Mouse (Mus musculus) spleen, embryonic (tissue): Measurements from ENCODE around the gene Aif1l.

Experiments
- CTCF ChIA-PET: fragments of 350-600 bp; sonication (Branson Sonifier 250); formaldehyde crosslinking; loops from one replicate; lab custom pipeline; 2022; lab: Charles Lee

Aif1l gene

DNA sequence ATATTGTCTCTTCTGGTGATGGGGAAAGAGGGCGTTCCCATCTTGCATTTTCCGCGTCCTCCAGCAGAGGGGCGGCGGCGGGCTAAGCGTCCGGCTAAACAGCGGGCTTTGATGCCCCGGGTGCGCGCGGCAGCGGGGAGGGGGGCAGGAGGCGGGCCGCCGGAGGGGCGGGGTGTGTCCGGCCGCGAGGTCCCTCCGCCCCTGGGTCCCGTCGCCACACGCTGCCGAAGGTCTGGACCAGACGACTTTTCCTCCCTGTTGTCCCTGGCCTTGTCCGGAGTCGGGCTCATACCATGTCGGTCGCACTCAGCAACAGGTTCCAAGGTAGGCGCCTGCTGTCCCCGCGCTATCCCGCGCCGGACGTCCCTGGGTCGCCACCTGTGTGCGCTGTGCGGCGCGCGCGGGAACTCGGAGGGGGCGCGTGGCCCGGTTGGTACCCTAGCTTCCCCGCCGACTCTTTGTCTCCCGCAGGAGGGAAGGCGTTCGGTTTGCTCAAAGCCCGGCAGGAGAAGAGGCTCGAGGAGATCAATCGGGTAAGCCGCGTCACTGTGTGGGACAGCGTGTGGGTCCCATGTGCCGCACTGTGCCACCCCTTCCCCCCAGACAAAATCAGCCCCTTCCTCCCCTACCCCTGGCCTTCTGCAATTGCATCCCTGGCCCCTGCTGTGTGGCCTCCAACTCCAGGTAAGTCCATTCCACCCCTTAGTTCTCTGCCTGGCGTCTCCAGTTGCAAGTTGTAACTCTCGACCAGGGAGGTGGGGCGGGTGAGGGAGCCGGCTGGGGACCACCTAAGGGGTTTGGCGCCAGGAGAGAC lies at the start of gene Aif1l:
TSS of gene Aif1l (plus strand) at position 82 of the 814 bp plus-strand sequence.
- CTCF ChIA-PET, result interaction anchor here (0.6 kb wide), 1 partner anchor 639 kb away, joined by 3 read pairs; no protein-coding TSS in a partner anchor

DNA sequence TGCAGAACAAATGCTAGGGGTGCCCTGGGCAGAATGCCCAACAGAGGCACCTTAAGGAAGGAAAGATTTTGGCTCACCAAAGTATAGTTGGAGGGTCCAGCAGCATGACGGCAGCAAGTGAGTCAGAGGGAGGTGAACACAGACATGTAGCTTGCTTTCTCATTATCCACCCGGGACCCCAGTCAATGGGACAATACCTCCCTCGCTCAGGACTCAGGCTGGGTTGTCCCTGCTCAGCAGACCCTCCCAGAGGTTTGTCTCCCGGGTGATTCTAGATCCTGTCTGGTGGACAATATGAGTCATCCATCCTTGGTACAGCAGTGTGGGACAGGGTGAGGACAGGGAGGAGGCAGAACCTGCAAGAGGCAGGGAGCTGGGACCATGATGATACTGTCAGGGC lies 49.0 kb upstream of the Aif1l start:
- CTCF ChIA-PET, result no interaction called here

DNA sequence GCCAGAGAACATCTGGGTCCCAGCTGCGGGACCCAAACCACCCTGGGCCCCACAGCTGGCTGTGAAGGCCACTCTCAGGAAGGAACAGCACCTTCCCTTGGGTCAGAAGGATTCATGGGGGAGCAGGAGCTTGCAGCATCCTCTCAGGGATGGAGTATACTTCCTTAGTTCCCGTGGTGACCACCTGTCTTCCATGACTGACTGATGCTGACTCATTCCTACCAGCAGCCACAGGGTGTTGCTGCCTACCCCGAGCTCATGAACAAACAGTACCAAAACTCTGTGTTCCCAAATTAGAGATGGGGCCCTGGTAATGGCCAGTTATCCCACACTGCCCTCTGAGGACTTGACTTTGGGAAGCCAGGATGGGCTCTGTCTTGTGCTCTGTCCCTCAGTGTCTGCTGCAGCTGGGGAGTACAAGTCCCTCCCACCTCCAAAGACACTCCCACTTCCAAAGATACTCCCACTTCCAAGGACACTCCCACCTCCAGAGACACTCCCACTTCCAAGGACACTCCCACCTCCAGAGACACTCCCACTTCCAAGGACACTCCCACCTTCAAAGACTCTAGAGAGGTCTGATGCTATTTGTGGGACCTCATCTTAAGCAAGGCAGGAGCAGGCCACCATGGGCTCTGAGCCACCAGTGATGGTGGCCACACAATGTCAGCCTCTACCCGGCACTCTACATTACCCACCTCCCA lies 48.1 kb upstream of the Aif1l start:
- CTCF ChIA-PET, result no interaction called here

DNA sequence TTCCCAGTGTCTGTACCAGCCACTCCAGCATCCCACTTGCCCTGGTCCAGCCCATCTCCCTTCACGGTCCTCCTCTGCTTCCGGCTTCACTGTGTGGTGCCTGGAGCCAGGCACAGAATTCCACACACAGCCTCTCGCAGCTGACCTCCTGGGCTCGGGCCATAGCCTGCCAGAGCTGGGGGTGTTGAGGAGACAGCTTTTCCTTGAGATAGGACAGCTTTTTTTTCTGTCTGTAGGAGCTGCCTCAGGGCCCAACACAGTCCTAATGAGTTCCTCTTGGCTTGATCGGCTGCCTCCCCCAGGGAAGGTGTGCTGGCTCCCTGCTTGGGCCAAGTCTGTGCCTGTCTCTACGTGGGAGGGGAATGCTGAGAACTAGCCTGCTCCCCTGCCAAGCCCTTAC lies 45.9 kb upstream of the Aif1l start:
- CTCF ChIA-PET, result no interaction called here

DNA sequence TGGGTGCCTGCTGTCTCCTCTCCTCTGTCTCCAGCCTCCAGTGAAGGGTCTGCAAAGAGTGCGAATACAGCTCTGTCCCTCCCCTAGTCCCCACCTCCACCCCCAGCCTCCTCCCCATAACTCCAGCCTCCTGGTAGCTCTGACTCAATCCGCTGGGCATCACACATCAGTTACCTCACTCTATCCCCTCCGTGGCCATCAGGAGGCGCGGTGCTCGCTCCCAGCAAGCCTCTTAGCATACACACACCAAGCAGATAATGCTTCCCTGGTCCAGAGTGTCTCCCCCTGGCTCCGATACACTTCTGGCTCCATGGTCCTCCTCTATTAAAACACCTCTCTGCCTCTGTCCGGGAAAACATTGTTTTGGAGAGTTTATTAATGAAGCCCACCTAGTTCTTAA lies 45.3 kb upstream of the Aif1l start:
- CTCF ChIA-PET, result no interaction called here

DNA sequence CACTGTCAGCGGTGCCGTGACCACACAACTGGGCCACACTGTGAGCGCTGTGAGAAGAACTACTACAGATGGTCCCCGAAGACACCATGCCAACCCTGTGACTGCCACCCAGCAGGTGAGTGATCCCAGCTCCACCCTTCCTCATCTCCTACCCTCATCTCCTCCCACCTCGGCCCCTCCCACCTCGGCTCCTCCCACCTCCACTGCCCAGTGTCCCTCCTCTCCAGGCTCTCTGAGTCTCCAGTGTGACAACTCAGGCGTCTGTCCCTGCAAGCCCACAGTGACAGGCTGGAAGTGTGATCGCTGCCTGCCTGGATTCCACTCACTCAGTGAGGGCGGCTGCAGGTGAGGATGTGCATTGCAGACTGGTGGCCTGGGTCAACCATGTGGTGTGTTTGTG lies 44.3 kb upstream of the Aif1l start:
- CTCF ChIA-PET, result no interaction called here

DNA sequence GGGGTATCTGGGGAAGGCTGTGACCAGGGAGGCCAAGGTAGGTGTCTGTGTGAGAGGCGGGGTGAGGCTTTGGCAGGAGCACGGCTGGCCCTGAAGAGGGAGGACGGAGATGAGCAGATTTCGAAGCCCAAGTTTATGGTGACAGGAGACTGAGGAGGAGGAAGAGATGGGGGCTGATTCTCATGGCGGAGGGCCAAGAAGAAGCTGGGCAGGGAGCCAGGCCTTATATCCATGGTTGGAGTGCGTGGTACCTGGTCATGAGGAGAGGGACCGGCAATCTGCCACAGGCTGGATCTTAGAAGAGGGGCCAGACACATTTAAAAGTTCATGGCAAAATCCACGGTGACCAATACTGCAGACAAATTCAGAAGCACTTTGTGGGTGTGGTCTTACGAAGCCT lies 43.5 kb upstream of the Aif1l start:
- CTCF ChIA-PET, result no interaction called here

DNA sequence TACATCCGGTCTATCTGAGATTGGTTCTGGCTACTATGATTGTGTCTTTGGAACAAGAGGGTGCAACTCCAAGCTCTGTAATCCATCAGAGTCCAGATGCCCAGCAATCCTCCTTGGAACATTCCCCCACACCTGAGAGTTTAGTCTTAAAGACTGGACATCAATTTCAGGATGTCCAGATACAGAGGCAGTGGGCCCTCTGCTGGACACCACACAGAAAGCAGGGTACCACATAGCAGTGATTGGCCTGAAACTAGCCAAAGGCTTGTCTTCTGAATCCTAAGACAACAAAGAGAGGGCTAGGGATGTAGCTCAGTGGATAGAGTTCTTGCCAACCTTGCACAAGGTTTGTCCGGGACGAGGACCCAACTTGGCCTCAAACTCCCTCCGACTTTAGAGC lies 37.4 kb upstream of the Aif1l start:
- CTCF ChIA-PET, result no interaction called here

DNA sequence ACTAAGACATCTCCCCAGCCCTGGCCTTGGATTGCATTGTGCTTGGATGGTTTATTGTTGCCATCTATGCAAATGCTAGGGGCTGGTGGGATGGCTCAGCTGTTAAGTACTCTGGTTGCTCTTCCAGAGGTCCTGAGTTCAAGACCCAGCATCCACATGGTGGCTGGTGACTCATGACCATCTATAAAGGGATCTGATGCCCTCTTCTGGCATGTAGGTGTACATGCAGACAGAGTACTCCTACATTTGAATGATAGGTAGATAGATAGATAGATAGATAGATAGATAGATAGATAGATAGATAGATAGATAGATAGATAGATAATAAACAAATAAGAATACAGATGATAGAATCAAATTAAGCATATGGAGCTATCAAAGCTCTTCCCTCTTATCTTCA lies 35.7 kb upstream of the Aif1l start:
- CTCF ChIA-PET, result interaction anchor here (0.5 kb wide), 2 partner anchors 182 to 451 kb away, joined by 3 read pairs; no protein-coding TSS in a partner anchor

DNA sequence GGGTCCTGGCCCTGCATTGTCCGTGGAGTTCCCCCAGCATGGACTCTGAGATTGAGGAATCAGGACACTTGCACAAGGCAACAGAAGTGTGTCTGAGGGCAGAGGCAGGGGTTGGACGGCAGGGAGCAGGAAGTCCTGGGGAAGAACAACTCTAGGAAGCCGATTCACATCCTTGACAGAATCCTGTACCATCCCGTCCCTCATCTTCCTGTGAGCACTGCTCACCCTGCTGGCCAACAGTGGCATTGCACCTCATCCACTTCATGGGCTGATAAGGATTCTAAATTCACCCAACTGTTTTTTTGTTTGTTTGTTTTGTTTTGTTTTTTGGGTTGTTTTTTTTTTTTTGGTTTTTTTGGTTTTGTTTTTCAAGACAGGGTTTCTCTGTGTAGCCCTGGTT lies 34.8 kb upstream of the Aif1l start:
- CTCF ChIA-PET, result interaction anchor here (0.5 kb wide), 1 partner anchor 182 kb away, joined by 3 read pairs; no protein-coding TSS in a partner anchor

DNA sequence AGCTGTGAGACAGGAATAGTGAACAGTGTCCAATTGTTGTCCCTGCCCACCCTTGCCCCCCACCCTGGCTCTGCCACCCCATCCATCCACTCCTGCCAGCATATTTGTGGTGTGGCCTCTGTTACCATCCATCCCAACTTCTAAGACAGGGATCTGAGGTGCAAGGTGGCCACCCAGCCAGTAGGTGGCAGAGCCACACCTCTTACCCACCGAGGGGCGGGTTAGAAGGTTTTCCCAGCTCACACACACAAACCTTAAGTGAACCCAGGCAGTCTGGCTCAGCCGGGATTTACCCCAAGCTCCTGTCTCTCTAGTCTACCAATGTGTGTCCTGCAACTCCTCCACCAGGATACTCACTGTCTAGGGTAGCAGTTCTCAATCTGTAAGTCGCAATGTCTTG lies 32.3 kb upstream of the Aif1l start:
- CTCF ChIA-PET, result no interaction called here

DNA sequence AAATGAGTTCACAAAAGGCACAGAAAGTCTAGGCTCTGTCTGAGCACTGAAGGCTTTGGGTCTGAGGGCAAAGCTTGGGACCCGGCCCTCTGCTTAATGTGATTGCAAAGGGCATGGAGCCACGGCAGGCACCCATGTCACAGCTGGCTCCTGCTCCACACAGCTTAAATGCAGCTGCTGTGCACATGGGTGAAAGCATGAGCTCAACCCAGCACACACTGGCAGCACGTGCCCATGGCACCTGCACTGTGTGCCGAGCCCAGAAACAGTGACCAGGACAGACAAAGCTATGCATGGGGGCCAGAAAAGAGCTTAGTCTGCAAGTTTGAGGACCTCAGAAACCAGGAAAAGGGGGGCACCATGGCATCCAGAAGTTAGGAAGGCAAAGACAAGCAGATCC lies 26.3 kb upstream of the Aif1l start:
- CTCF ChIA-PET, result interaction anchor here (0.6 kb wide), 1 partner anchor 135 kb away, joined by 5 read pairs; no protein-coding TSS in a partner anchor

DNA sequence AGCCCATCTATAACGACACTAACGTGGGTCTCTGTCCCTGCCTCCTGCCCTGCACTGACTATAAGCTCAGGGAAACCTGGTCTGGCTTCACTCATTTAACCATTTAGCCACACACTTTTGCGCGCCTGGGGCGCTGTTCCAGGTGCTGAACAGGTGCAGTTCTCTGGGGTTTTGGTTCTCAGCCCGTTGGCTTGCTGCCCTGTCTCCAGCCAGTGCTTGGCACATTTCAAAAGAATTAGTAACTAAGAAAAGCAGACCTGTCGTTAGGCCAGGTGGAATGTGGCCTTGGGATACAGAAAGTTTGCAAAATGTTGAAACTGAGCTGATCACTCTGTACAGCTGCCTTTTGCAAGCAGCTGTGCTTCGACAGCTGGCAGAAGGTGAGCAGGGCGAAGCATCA lies 25.1 kb upstream of the Aif1l start:
- CTCF ChIA-PET, result no interaction called here

DNA sequence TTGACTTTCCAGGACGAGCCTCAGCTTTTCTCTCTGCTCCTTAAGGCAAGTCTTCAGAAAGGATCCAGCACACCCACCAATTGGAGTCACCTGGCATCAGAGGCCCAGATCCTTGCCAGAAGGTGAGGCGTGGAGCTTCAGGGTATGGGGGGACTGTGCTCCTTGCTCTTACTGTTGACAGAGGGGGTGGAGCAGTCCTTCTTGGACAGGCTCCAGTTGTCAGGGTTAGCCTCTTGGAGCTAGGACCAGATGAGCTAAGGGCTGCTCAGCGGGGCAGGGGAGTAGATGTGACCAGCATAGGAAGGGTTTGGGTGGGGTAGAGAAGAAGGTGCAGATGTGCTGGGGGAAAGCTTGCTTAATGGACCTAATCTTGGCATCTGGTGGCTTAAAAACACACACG lies 24.0 kb upstream of the Aif1l start:
- CTCF ChIA-PET, result no interaction called here

DNA sequence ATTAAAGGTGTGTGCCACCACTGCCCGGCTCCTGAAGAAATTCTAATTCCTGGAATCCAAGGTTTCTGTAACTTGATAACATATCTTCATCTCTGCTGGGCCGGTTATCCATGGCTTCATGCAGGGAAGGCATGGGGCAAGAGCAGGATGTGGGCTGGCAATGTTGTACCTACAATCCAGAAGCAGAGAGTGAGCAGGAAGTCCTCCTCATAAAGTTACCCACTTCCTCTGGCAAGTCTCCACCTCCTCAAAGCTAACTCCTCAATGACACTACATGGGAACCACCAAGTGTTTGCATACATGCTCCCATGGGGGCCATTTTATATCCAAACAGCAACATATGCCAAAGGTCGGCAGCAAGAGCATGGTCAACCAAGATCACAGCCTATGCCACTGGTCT lies 20.3 kb upstream of the Aif1l start:
- CTCF ChIA-PET, result interaction anchor here (0.6 kb wide), 1 partner anchor 548 kb away, joined by 3 read pairs; no protein-coding TSS in a partner anchor

DNA sequence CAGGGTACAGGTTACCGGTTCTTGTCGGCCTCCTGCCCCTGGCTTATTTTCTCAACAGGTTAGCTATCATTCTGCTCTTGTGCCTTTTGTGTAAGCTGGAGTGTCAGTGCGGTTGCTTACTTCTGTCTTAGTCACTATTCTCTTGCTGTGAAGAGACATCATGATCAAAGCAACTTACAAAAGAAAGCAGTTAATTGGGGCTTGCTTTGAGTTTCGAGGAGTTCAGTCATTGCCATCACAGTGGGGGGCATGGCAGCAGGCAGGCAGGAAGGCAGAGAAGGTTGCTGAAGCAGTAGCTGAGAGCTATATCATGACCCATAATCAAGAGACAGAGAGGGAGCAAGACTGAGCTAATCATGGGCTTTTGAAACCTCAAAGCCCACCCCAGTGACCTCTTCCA lies 15.4 kb upstream of the Aif1l start:
- CTCF ChIA-PET, result no interaction called here

DNA sequence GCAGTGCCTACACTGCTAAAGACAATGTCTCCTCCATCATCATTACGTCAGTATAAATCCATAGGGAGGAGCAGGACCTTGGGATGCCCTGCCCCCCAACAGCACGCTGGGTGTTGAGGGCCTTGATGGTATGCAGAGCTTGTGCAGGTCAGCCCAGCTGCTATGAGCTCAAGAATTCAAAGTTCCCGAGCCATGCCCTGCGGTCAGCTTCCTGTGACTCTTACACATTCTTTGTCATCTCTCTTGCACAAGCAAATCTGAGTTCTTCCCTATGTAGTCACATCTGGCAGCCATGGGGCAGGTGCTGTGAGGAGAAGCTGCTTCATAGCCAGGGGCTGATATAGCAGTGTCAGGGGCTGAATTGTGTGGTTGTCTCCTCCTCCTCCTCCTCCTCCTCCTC lies 14.9 kb upstream of the Aif1l start:
- CTCF ChIA-PET, result no interaction called here

DNA sequence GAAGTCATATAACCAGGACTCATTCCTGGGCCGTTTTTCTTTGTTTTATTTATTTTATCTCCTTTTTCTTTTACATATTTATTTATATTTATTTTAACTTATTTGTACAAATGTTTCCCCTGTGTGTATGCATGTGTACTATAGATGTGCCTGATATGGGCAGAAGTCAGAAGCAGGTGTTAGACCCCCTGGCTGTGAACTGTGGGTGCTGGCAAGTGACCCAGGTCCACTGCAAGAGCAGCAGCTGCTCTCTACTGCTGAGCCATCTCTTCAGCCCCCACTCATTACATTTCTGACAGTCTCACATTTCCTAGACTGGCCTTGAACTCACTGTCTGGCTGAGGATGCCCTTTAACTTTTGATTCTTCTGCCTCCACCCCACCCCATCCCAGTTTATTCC lies 11.6 kb upstream of the Aif1l start:
- CTCF ChIA-PET, result no interaction called here

DNA sequence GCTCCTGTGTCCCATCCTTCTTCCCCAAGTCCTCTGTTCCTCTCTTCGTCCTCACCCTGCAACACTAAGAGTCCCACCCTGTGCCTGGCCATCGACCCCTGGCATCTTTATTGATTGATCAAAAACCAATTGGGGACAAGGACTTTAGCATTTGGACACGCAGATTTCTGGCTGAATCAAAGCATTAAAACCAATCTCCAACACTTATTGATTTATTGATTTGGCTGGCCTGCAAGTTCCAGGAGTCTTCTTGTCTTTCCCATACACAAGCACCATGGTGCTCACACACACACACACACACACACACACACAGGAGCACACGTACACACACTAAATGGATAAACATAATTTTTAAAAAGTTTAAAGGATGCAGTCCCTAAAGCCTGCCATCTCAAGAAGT lies 6.9 kb upstream of the Aif1l start:
- CTCF ChIA-PET, result no interaction called here

DNA sequence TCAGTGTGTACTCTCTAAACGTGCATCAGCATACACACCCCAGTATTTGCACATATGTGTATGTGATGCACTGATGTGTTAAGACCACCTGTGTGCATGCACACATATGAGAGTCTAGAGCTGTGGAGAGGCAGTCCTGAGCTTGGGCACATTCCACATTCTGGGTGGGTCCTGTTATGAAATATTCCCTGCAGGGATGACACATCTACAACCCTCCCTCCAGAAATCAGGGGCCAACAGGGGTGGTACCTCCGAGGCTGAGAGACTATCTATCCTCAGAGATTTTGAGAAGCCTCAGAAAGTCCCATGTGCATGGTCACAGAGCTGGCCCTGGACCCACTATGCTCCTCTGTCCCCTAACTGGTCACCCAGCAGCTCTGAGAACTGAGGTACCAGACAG lies 4.4 kb upstream of the Aif1l start:
- CTCF ChIA-PET, result no interaction called here

DNA sequence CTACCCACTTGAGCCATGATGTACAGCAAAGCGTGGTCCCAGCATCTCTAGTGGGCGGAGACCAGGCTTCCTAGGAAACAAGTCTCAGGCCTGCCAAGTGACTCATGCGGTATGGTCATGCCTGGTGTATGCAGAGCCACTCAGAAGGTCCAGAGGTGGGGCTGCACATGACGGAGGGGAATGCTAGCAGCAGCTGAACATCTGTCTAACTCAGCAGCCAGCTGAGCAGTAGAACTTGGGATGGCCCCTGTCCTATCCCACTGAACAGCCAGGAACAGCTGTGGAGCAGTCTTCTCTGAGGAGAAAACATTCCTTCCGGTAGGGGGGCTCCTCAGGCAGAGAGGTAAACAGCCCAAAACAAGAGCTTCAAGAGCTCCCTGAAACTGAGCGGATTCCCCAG lies 1.5 kb upstream of the Aif1l start:
- CTCF ChIA-PET, result no interaction called here

DNA sequence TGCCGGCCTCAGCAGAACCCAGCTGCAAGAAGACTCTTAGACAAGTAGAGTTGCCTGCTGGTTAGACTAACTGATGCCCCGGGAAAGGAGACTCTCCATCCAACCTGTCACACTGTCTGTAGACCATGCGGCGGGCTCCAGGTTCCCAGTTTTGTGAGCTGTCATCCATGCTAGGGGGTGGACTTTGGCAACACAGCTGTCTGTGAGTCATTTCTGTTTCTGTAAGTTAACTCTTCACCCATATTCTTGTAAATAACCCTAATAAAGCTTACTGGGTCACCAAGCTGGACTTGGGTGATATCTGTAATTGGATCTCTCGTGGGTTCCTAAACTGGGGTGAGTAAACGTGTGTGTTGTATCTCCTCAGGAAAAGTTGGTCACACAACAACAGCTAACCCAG lies 1.1 kb upstream of the Aif1l start:
- CTCF ChIA-PET, result no interaction called here

DNA sequence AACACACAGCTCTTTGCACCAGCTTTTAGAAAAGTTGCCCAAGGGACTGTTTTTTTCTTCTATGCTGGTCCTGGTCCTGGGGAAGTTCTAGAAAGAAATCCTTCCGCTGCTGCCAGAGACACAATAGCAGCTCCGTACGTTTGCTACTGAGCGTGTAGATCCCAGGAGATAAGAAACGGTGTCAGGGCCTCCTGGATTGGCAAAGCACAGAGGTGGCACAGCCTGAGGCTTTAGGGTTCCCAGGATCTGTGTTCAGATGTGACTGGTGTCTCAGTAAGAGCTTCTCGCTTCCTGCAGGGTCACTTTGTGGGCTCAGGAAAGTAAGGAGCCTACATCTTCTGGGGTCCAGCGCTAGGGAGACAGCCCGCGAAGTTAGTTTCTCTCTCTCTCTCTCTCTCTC lies 1.0 kb downstream of the Aif1l start:
- CTCF ChIA-PET, result no interaction called here
